Mouse (Mus musculus) hindbrain, embryonic 13.5 days (tissue): Measurements from ENCODE around the gene Ccdc187. TPM values are rescaled to one million over a fixed set of nuclear protein-coding genes. Genes with fewer than 3 reads are reported as not detected.

Experiments
- ATAC-seq: fragments of 200-750 bp; cut with Nextera tagmentation; 2 replicates; pipeline ENCODE4 v1.8.0; 2017; ENCODE audit warnings: moderate TSS enrichment; ENCODE audit not compliant: low FRiP score
- H3K27ac ChIP-seq: fragments of 300-500 bp; sonication (generic); 2 replicates; pipeline ENCODE4 v1.5.1; 2015; ENCODE audit warnings: inconsistent platforms, mild to moderate bottlenecking, moderate library complexity
- H3K27me3 ChIP-seq: fragments of 300-500 bp; sonication (generic); 2 replicates; pipeline ENCODE4 v1.6.1; 2015; ENCODE audit warnings: mild to moderate bottlenecking, inconsistent platforms
- H3K36me3 ChIP-seq: fragments of 300-500 bp; sonication (generic); 2 replicates; pipeline ENCODE4 v1.6.1; 2015; ENCODE audit warnings: mild to moderate bottlenecking, inconsistent platforms
- H3K4me1 ChIP-seq: fragments of 300-500 bp; sonication (generic); replicated peaks from 2 replicates; pipeline ENCODE4 v1.6.1; 2015; ENCODE audit warnings: inconsistent platforms
- H3K4me2 ChIP-seq: fragments of 300-500 bp; sonication (generic); 2 replicates; pipeline ENCODE4 v1.6.1; 2015; ENCODE audit warnings: inconsistent platforms, mild to moderate bottlenecking, moderate library complexity
- H3K4me3 ChIP-seq: fragments of 300-500 bp; sonication (generic); 2 replicates; pipeline ENCODE4 v1.5.1; 2015; ENCODE audit warnings: mild to moderate bottlenecking, inconsistent platforms
- H3K9ac ChIP-seq: fragments of 300-500 bp; sonication (generic); 2 replicates; pipeline ENCODE4 v1.6.1; 2015; ENCODE audit warnings: mild to moderate bottlenecking, inconsistent platforms
- H3K9me3 ChIP-seq: fragments of 300-500 bp; sonication (generic); 2 replicates; pipeline ENCODE4 v1.6.1; 2016; ENCODE audit warnings: inconsistent platforms
- WGBS: fragments of 180-500 bp; shearing (Covaris S2); methylation state at CpG from one replicate; pipeline ENCODE4 v1.1.7; 2015; 5-methylcytosine and 5-hydroxymethylcytosine counted together
- polyA plus RNA-seq: library from polyadenylated mRNA; unstranded; fragments of >200 nt; fragmentation: Nextera tagmentation; extraction: Ambion mirVana; gene quantifications from 2 replicates; pipeline ENCODE4 v1.2.1, GENCODE M21; 2015

Gene Ccdc187
- polyA plus RNA-seq, 1 experiment from 2014 or later: 0.23 TPM

- Histone ChIP-seq H3K27ac (no peak overlapping the region), H3K36me3 (peaks cover 28% of the 10 kb centered on the region), H3K4me2 (no peak overlapping the region), H3K4me3 (no peak overlapping the region), H3K9me3 (no peaks in the 10 kb centered on the region), H3K27me3 (no peaks in the 10 kb centered on the region), H3K9ac (no peak overlapping the region), H3K4me1 (no peaks in the 10 kb centered on the region)
- ATAC-seq: peak; percentile 73
- 67% methylated on average over 1 of the region's 1 CpGs for WGBS
Observed at GRCm38 (mm10) chr2:26227788-26228187, 66.6 kb downstream of the Ccdc187 start.

- no peak overlapping the region for H3K9ac ChIP-seq
- WGBS: 94% methylated on average over 4 of the region's 4 CpGs
- H3K36me3 ChIP-seq: peaks cover 52% of the 10 kb centered on the region
- no peaks in the 10 kb centered on the region for H3K27me3 ChIP-seq
- H3K4me2 ChIP-seq: no peak overlapping the region
- H3K4me1 ChIP-seq: no peaks in the 10 kb centered on the region
- no peak for ATAC-seq
- no peaks in the 10 kb centered on the region for H3K9me3 ChIP-seq
- H3K4me3 ChIP-seq: no peak overlapping the region
- H3K27ac ChIP-seq: no peak overlapping the region
Observed at GRCm38 (mm10) chr2:26225242-26225641, 69.1 kb downstream of the Ccdc187 start.

GRCm38 (mm10) chr2:26223961-26224360 is 70.4 kb downstream of the Ccdc187 start:
- 89% methylated on average over 3 of the region's 3 CpGs for WGBS
- Histone ChIP-seq H3K4me2 (no peak overlapping the region), H3K9me3 (no peaks in the 10 kb centered on the region), H3K9ac (0 out of 2 replicates have a peak overlapping the region, but pooled peaks have one; percentile 19), H3K4me3 (no peak overlapping the region), H3K4me1 (no peaks in the 10 kb centered on the region), H3K36me3 (peaks cover 65% of the 10 kb centered on the region), H3K27ac (no peak overlapping the region), H3K27me3 (no peaks in the 10 kb centered on the region)
- ATAC-seq: no peak

GRCm38 (mm10) chr2:26214526-26214925 is 79.8 kb downstream of the Ccdc187 start:
- H3K36me3 ChIP-seq: peaks cover 81% of the 10 kb centered on the region
- H3K9me3 ChIP-seq: peaks cover 6% of the 10 kb centered on the region; the same call in 1 of the 2 replicates
- WGBS: 25% methylated on average over 3 of the region's 3 CpGs
- H3K4me2 ChIP-seq: no peak overlapping the region
- no peak overlapping the region for H3K4me3 ChIP-seq
- H3K27me3 ChIP-seq: peaks cover 6% of the 10 kb centered on the region; the same call in 1 of the 2 replicates
- no peak for ATAC-seq
- H3K4me1 ChIP-seq: peaks cover 6% of the 10 kb centered on the region
- no peak overlapping the region for H3K9ac ChIP-seq
- H3K27ac ChIP-seq: 0 out of 2 replicates have a peak overlapping the region, but pooled peaks have one; percentile 6

GRCm38 (mm10) chr2:26209566-26209965 is 84.8 kb downstream of the Ccdc187 start:
- Histone ChIP-seq H3K4me1 (peaks cover 27% of the 10 kb centered on the region), H3K27ac (no peak overlapping the region), H3K27me3 (peaks cover 54% of the 10 kb centered on the region), H3K9me3 (peaks cover 6% of the 10 kb centered on the region; the same call in 1 of the 2 replicates), H3K9ac (no peak overlapping the region), H3K4me3 (no peak overlapping the region), H3K36me3 (peaks cover 46% of the 10 kb centered on the region), H3K4me2 (no peak overlapping the region)
- no peak for ATAC-seq
- WGBS: 66% methylated on average over 3 of the region's 3 CpGs

GRCm38 (mm10) chr2:26208126-26208789 is 86.1 kb downstream of the Ccdc187 start, which contains the start of gene Lhx3:
Gene Lhx3 (minus strand): TSS chr2:26208289.
- ATAC-seq: peak; percentile 49; the same call in 1 of the 2 replicates
- Histone ChIP-seq H3K4me1 (peaks cover 27% of the 10 kb centered on the region), H3K4me3 (peak within 1 kb of the TSS; percentile 30), H3K9ac (0 out of 2 replicates have a peak within 1 kb of the TSS, but pooled peaks have one; percentile 19), H3K9me3 (peaks cover 6% of the 10 kb centered on the region; the same call in 1 of the 2 replicates), H3K4me2 (no peak within 1 kb of the TSS), H3K27ac (0 out of 2 replicates have a peak within 1 kb of the TSS, but pooled peaks have one; percentile 23), H3K27me3 (peaks cover 66% of the 10 kb centered on the region), H3K36me3 (peaks cover 35% of the 10 kb centered on the region)
- 7% methylated on average over 19 of the region's 19 CpGs for WGBS

GRCm38 (mm10) chr2:26207559-26207958 is 86.8 kb downstream of the Ccdc187 start:
- no peak overlapping the region for H3K4me2 ChIP-seq
- 5% methylated on average over 9 of the region's 9 CpGs for WGBS
- H3K27me3 ChIP-seq: peaks cover 73% of the 10 kb centered on the region
- peak; percentile 36; the same call in 1 of the 2 replicates for ATAC-seq
- H3K9ac ChIP-seq: 0 out of 2 replicates have a peak overlapping the region, but pooled peaks have one; percentile 19
- peaks cover 6% of the 10 kb centered on the region; the same call in 1 of the 2 replicates for H3K9me3 ChIP-seq
- peaks cover 31% of the 10 kb centered on the region for H3K36me3 ChIP-seq
- peak overlapping the region; percentile 30; the same call in 1 of the 2 replicates for H3K4me3 ChIP-seq
- 0 out of 2 replicates have a peak overlapping the region, but pooled peaks have one; percentile 23 for H3K27ac ChIP-seq
- H3K4me1 ChIP-seq: peaks cover 33% of the 10 kb centered on the region

- no peak overlapping the region for H3K27ac ChIP-seq
- H3K4me2 ChIP-seq: no peak overlapping the region
- peak overlapping the region; percentile 56; the same call in 1 of the 2 replicates for H3K9ac ChIP-seq
- 9% methylated on average over 10 of the region's 10 CpGs for WGBS
- H3K27me3 ChIP-seq: peaks cover 91% of the 10 kb centered on the region
- H3K4me3 ChIP-seq: peak overlapping the region; percentile 30
- H3K4me1 ChIP-seq: peaks cover 42% of the 10 kb centered on the region
- H3K36me3 ChIP-seq: peaks cover 13% of the 10 kb centered on the region
- ATAC-seq: no peak
- H3K9me3 ChIP-seq: peaks cover under 1% of the 10 kb centered on the region; the same call in 1 of the 2 replicates
Observed at GRCm38 (mm10) chr2:26205761-26206160, 88.6 kb downstream of the Ccdc187 start.

GRCm38 (mm10) chr2:26205126-26205525 is 89.2 kb downstream of the Ccdc187 start:
- Histone ChIP-seq H3K9ac (no peak overlapping the region), H3K27ac (no peak overlapping the region), H3K4me3 (no peak overlapping the region), H3K36me3 (peaks cover 7% of the 10 kb centered on the region), H3K27me3 (peaks cover 93% of the 10 kb centered on the region), H3K4me2 (no peak overlapping the region), H3K9me3 (no peaks in the 10 kb centered on the region), H3K4me1 (peaks cover 42% of the 10 kb centered on the region)
- ATAC-seq: no peak
- WGBS: 2% methylated on average over 16 of the region's 16 CpGs

GRCm38 (mm10) chr2:26202849-26203475 is 91.4 kb downstream of the Ccdc187 start:
- H3K27ac ChIP-seq: peak overlapping the region; percentile 6; the same call in 1 of the 2 replicates
- no peak for ATAC-seq
- H3K9ac ChIP-seq: 0 out of 2 replicates have a peak overlapping the region, but pooled peaks have one; percentile 46
- H3K27me3 ChIP-seq: peaks cover 99% of the 10 kb centered on the region
- peaks cover 46% of the 10 kb centered on the region for H3K4me1 ChIP-seq
- peak overlapping the region; percentile 48 for H3K4me2 ChIP-seq
- no peaks in the 10 kb centered on the region for H3K9me3 ChIP-seq
- WGBS: under 1% methylated on average over 36 of the region's 36 CpGs
- no peaks in the 10 kb centered on the region for H3K36me3 ChIP-seq
- peak overlapping the region; percentile 28 for H3K4me3 ChIP-seq

- H3K27ac ChIP-seq: peak overlapping the region; percentile 48; the same call in 1 of the 2 replicates
- H3K9ac ChIP-seq: peak overlapping the region; percentile 46
- WGBS: under 1% methylated on average over 77 of the region's 77 CpGs
- peaks cover 45% of the 10 kb centered on the region for H3K4me1 ChIP-seq
- H3K9me3 ChIP-seq: no peaks in the 10 kb centered on the region
- no peak for ATAC-seq
- peak overlapping the region; percentile 48 for H3K4me2 ChIP-seq
- peak overlapping the region; percentile 28 for H3K4me3 ChIP-seq
- peaks cover 99% of the 10 kb centered on the region for H3K27me3 ChIP-seq
- no peaks in the 10 kb centered on the region for H3K36me3 ChIP-seq
Observed at GRCm38 (mm10) chr2:26201926-26202848, 92.2 kb downstream of the Ccdc187 start.
